Mouse (Mus musculus) MN1 (cell line): ENCODE results near the gene Adgrb2.

Experiments
- DNase-seq: peaks from one replicate; pipeline ENCODE4 v3.0.0-alpha.2; 2016; ENCODE audit warnings: low spot score

The Adgrb2 gene

DNA sequence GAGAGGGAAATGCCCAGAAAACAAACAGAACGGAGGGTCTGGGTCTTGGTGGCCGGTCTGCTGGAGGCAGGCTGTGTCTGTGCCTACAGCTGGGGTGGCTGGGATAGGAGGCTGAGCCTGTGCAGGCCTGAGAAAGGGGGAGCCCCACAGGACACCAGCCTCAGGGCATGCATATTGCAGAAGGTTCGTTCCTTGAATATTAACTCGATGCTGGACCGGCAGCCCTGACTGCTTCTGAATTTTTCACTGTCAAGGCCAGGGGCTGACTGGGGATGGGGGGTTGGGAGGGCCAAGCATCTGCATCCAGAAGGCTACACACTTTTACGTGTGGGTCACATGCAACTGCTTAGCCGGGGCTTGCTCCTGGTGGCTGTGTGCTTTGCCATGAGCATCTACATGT, 48.8 kb downstream of the Adgrb2 start:
- no peak for DNase-seq

GRCm38 (mm10) chr4:130036112-130036511, 51.4 kb downstream of the Adgrb2 start:
- DNase-seq = peak; percentile 45

GRCm38 (mm10) chr4:130036573-130037401, 52.1 kb downstream of the Adgrb2 start:
- peak; percentile 79 for DNase-seq

DNA sequence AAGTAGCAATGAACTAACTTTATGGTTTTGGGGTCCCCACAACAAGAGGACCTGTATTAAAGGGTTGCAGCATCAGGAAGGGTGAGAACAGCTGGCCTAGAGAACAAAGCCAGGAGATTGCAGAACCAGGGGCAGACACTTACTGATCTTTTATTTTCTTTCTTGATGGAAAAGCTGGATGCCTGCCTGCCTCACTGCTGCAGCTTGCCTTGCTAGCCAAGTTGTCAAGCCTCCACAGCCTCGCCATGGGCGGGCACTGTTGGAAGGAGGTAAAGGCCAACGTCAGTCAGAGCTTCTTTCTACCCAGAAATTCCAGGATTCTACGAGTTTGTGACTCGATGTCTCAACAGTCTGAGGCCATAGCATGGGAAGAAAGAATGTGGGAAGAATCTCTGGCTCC, 54.7 kb downstream of the Adgrb2 start:
- DNase-seq = no peak

- DNase-seq = no peak
These were observed 56.4 kb downstream of the Adgrb2 start for GRCm38 (mm10) chr4:130041076-130041475.

- peak; percentile 80 for DNase-seq
These were observed 59.5 kb downstream of the Adgrb2 start for GRCm38 (mm10) chr4:130044211-130044610.

- DNase-seq = no peak
These were observed 60.9 kb downstream of the Adgrb2 start for GRCm38 (mm10) chr4:130045609-130046008.

DNA sequence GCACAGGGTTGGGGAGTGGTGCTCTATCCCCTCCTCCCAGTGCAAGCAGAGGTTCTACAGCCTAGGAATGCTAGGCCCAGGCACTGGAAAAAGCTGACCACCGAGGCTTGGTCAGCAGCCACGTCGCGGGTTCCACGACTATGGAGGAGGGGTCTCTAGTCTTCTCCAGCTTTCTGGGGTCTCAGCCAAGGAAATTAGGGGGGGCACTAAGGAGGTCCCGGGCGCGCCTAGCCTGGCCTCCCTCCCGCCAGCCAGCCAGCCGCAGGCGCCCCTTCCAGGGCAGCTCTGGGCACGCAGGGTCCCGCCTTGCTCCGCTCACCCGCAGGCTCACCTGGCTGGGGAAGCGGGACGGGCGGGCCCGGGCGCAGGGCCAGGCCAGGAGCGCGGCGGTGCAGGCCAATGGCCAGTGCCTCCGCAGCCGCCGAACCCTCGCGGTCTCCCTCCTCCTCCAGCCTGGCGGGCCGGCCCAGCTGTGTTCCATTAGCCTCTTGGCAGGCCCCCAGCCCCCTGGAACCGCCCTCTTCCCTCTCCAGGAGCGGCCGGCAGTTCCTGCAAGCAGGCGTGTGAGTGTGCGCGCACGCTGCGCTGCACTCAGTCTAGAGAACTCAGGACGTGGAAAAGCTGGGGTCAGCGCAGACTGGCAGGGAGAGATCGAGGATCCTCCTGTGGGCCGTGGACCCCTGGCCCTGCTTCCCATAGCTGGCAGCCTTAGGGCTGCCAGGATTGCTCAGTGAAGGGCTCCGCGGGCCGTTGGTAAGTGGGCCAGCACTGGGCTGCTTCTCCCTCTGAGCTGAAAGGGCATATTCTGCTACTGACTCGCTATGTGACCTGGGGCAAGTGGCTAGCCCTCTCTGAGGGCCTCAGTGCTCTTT, 62.9 kb downstream of the Adgrb2 start, which contains the start of gene Col16a1:
TSS of gene Col16a1 (plus strand) at position 510 of the 872 bp plus-strand sequence.
- peak; percentile 85 for DNase-seq

- DNase-seq = no peak
These were observed 63.5 kb downstream of the Adgrb2 start for GRCm38 (mm10) chr4:130048203-130048479.

- peak; percentile 91 for DNase-seq
These were observed 65.6 kb downstream of the Adgrb2 start for GRCm38 (mm10) chr4:130050056-130050824.

- DNase-seq = no peak
These were observed 67.6 kb downstream of the Adgrb2 start for GRCm38 (mm10) chr4:130052283-130052682.

GRCm38 (mm10) chr4:130053111-130053510, 68.4 kb downstream of the Adgrb2 start:
- DNase-seq = peak; percentile 56

DNA sequence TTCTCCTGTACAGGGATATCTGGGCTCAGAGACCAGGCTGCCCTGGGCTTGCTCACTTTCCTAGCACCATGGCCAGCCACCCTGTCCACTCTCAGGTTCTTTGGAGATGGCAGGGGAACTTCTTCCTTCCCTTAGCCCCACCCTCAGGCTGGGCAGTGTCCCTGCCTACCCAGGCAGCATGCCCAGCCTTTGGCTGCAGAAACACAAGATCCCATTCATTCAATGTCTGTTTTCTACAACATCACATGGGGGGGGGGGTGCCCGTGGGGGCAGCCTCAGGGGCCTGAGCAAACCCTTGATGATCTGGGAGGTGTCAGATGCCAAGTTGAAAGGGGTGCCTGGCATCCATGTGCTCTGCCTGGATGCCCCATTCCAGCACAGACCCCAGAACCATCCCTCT, 70.1 kb downstream of the Adgrb2 start:
- no peak for DNase-seq

DNA sequence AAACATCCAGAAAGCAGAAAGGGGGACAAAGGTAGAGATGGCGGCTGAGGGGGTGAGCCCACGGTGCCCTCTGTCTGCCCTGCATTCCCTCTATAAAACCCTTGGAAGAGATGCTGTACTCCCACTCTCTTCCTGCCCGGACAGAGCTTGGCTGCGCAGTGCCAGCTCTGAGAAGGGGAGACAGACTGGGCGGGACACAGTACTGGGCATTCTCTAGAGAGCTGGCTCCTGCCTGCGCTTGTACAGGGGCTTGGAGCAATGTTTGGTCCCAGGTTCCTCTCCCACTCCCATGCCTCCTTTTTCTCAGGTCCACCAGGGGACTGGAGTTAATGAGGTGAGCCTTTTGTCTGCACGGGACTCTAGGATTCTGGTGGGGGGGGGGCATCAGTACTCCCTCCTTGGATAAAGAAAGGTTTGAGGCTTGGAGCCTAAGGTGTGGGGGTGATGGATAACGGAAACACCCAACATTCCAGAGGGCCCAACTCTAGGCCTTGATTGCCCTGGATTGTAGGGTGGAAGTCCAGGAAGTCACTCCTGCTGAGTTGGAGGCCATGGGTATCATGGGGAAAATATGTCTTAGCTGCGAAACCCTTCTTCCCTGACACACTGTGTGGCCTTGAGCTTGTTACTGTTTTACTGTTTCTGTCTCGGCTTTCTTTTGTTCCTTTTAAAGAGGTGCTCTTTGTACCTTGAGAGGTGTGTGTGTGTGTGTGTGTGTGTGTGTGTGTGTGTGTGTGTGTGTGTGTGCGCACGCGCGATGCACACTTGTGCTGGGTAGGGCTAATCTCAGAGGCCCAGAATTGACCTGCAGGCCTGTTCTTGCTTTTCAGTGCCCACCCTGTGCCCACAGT, 70.7 kb downstream of the Adgrb2 start:
- no peak for DNase-seq

GRCm38 (mm10) chr4:130056011-130056322, 71.3 kb downstream of the Adgrb2 start:
- DNase-seq = no peak

DNA sequence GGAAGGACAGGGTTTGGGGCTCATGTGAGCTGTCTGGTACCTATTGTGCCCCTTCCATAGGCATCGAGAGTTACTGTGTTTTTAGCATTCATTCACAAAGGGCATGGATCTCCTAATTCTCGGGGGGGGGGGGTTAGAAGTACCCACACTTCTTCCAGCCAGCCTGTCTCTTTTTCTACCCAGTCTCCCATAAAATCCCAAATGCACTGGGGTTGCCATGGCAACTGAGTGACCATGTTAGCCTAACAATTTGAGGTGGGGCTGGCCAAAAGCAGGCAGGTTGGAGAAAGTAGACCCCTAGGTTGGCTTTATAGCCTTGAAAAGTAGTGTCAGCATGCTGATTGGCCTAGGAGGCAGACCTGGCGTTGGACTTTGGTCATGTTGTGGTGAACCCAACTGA, 71.8 kb downstream of the Adgrb2 start:
- no peak for DNase-seq

DNA sequence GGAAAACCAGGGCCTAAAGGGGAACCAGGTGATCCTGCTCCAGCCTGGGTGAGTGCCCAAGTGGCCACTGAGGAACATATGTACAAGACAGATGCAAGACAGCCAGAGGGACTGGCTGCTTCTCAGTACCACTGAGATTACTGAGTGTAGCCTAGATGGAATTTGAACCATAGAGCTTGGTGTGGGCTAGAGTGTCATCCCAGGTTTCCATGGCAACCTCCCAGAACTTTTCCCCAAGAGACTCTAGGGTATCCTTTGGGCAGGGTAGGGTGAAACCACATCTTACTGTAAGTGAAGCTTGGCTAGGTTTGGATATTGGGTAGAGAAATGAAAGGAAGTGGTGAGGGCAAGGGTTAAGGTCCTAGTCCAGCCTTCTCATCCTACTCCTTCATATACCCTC, 76.3 kb downstream of the Adgrb2 start:
- no peak for DNase-seq

GRCm38 (mm10) chr4:130063191-130063590, 78.5 kb downstream of the Adgrb2 start:
- no peak for DNase-seq

DNA sequence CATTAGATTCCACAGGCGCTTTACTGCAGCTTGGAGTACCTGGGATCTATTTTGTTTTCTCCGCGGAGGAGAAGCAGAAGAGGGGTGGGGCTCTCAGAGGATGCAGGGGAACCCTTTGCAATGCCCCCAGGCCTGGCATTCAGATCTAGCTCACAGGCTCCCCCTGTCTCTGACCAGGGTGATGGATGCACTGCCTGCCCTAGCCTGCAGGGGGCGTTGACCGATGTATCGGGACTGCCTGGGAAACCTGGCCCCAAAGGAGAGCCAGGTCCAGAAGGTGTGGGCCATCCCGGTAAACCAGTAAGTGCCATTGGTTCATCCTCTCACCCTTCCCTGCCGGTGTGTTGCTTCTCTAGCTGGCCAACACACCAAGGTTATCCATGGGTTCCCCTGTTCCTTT, 82.1 kb downstream of the Adgrb2 start:
- peak; percentile 37 for DNase-seq

- DNase-seq = no peak
These were observed 85.9 kb downstream of the Adgrb2 start for GRCm38 (mm10) chr4:130070523-130070922.

GRCm38 (mm10) chr4:130071758-130072157, 87.1 kb downstream of the Adgrb2 start:
- DNase-seq = no peak
